Mouse (Mus musculus) layer of hippocampus, adult 18-20 months (tissue): ENCODE data around the gene Itsn1. TPM values are rescaled to one million over a fixed set of nuclear protein-coding genes. Genes with fewer than 3 reads are reported as not detected.

Experiments used
- DNase-seq, 2 experiments: peaks; one replicate each; pipeline ENCODE4 v3.0.0; 2022; ENCODE audit warnings: low spot score in 2 of 2
- long read RNA-seq: library from polyadenylated mRNA; stranded (forward); transcript quantifications from one replicate; pipeline ENCODE4 v2.0.0, GENCODE M21; 2021
- total RNA-seq, 2 experiments: library from RNA; stranded (reverse); gene quantifications; 2 replicates each; pipeline ENCODE4 v1.2.3; 2021

The Itsn1 gene
- total RNA-seq: 100 to 1,000 TPM; 151 to 158 TPM
- long read RNA-seq, full-length matches to known transcripts: 54 of 114 reads
- long read RNA-seq, partial matches to known transcripts: 23 of 114 reads
- long read RNA-seq, other reads (novel, unspliced or antisense): 37 of 114 reads

- peak; percentile 97 to 99 for DNase-seq
These were observed at the start of gene Itsn1 for GRCm38 (mm10) chr16:91729066-91729482. TSS of gene Itsn1 (plus strand) at chr16:91729281.

GRCm38 (mm10) chr16:91680656-91681055, 48.4 kb upstream of the Itsn1 start:
- DNase-seq: no peak

GRCm38 (mm10) chr16:91685526-91685925, 43.6 kb upstream of the Itsn1 start:
- no peak for DNase-seq

GRCm38 (mm10) chr16:91686369-91686768, 42.7 kb upstream of the Itsn1 start:
- no peak for DNase-seq

GRCm38 (mm10) chr16:91688023-91688618, 41.0 kb upstream of the Itsn1 start:
- DNase-seq: no peak

- DNase-seq: peak; percentile 90 to 94
These were observed 40.3 kb upstream of the Itsn1 start, which contains the start of gene Donson for GRCm38 (mm10) chr16:91688619-91689334. TSS of gene Donson (minus strand) at chr16:91688770.

GRCm38 (mm10) chr16:91689791-91690190, 39.3 kb upstream of the Itsn1 start:
- no peak for DNase-seq

GRCm38 (mm10) chr16:91694455-91695084, 34.5 kb upstream of the Itsn1 start:
- peak; percentile 44 to 81 for DNase-seq

GRCm38 (mm10) chr16:91695108-91695755, 33.8 kb upstream of the Itsn1 start:
- DNase-seq: no peak

GRCm38 (mm10) chr16:91698995-91699394, 30.1 kb upstream of the Itsn1 start:
- no peak for DNase-seq

- DNase-seq: no peak
These were observed 27.2 kb upstream of the Itsn1 start for GRCm38 (mm10) chr16:91701908-91702307.

GRCm38 (mm10) chr16:91702771-91703188, 26.3 kb upstream of the Itsn1 start:
- peak in 1 of 2 experiments; percentile 45 for DNase-seq

GRCm38 (mm10) chr16:91704603-91705340, 24.3 kb upstream of the Itsn1 start:
- DNase-seq: no peak

GRCm38 (mm10) chr16:91710241-91710640, 18.8 kb upstream of the Itsn1 start:
- DNase-seq: no peak

GRCm38 (mm10) chr16:91716927-91717349, 12.1 kb upstream of the Itsn1 start:
- DNase-seq: no peak

- DNase-seq: no peak
These were observed 11.7 kb upstream of the Itsn1 start for GRCm38 (mm10) chr16:91717399-91717798.

GRCm38 (mm10) chr16:91724247-91724646, 4.8 kb upstream of the Itsn1 start:
- peak in 1 of 2 experiments; percentile 62 for DNase-seq

- no peak for DNase-seq
These were observed 1.6 kb upstream of the Itsn1 start for GRCm38 (mm10) chr16:91727433-91727832.

GRCm38 (mm10) chr16:91728123-91729065, 687 bp upstream of the Itsn1 start, which contains the start of gene Cryzl1:
TSS of gene Cryzl1 (minus strand) at chr16:91728975.
- peak; percentile 98 to 99 for DNase-seq
